Mouse (Mus musculus): ENCODE measurements around the gene Lmo1. TPM values are rescaled to one million over a fixed set of nuclear protein-coding genes. Genes with fewer than 3 reads are reported as not detected.

Gene Lmo1
- not detected for total RNA-seq (2023)

GRCm38 (mm10) chr7:109174949-109175669, at the start of gene Lmo1:
Lmo1 (minus strand) TSS chr7:109175207.

Other genes with a start within 250 kb of the Lmo1 start
- gene Nlrp10, start 245.0 kb downstream of the Lmo1 start, total RNA-seq (2023), result 1 to 10 TPM; 3.9 to 5.3 TPM
- 100 to 1,000 TPM; 252 to 278 TPM for gene Eif3f, start 240.8 kb downstream of the Lmo1 start, total RNA-seq (2023)
- 1 to 10 TPM; 2.5 to 4.0 TPM for gene Tub, start 224.9 kb downstream of the Lmo1 start, total RNA-seq (2023)
- under 1 TPM; 0.36 to 0.70 TPM for gene Ric3, start 91.9 kb downstream of the Lmo1 start, total RNA-seq (2023)

All from B cell, adult 67 days (primary cell).